Mouse (Mus musculus): Measurements from ENCODE around the gene Gm47955. TPM values are rescaled to one million over a fixed set of nuclear protein-coding genes. Genes with fewer than 3 reads are reported as not detected.
"Not testable (repeated sequence)": the region's sequence is repeated elsewhere in the genome, so short reads cannot be mapped to it uniquely, and the experiment has no call there.

Gene Gm47955
- polyA plus RNA-seq, 1 experiment from 2014 or later = not detected

DNA sequence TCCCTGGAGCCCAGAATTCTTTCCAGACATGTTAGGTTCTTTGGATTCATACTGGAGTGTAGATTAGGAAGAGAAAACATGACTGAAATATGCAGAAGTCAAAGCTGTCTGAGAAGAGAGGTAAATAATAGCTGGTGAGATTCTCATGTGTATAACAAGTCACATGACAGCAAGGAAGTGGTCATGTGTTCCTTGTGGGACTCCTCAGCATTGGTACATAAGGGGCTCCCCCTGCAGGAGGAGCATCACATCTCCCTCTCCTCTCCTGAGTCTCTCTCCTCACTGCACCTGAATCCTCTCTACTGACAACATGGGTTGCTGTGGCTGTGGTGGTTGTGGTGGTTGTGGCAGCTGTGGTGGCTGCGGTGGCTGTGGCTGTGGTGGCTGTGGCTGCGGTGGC lies 14.1 kb upstream of the Gm47955 start:
- not testable (repeated sequence) for H3K36me3 ChIP-seq (ENCODE audit: control insufficient read depth, insufficient read depth, low read length); H3K27ac ChIP-seq (ENCODE audit: low read depth, low read length); H3K4me2 ChIP-seq; H3K4me3 ChIP-seq (ENCODE audit: low read depth, low read length); H3K4me1 ChIP-seq (ENCODE audit: control insufficient read depth, insufficient read depth, low read length); H3K27me3 ChIP-seq (ENCODE audit: control insufficient read depth, insufficient read depth, low read length); H3K9me3 ChIP-seq (replicated peaks; ENCODE audit: control insufficient read depth, low read length); ATAC-seq (replicated peaks; ENCODE audit: insufficient number of reproducible peaks, low FRiP score, low TSS enrichment); H3K9ac ChIP-seq (ENCODE audit: low read depth, low read length)
- WGBS (ENCODE audit: insufficient replicate concordance) = 100% methylated on average over 1 of the region's 2 CpGs

DNA sequence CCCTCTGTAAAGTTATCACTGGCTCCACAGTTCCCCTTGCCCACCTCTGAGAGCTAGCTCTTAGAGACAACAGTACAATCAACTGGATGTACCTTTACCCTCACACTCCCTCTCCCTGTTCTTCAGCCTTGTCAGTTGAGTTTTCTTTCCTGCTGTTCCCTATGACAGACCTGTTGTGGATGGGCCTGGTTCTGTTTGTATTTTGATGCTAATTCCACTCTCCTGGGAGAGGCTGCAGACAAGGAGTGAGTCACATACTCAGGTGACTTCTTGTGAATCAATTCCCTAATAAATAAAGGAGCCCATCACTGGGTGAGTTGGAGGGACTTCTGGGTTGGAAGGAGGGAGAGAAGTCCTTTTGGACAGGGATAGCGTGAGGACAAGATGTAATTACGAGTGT lies 11.5 kb upstream of the Gm47955 start:
- Histone ChIP-seq H3K27me3 (ENCODE audit: control insufficient read depth, insufficient read depth, low read length) (no peaks in the 10 kb centered on the region), H3K4me1 (ENCODE audit: control insufficient read depth, insufficient read depth, low read length) (no peaks in the 10 kb centered on the region), H3K27ac (ENCODE audit: low read depth, low read length) (no peak overlapping the region), H3K9ac (ENCODE audit: low read depth, low read length) (no peak overlapping the region), H3K9me3 (replicated peaks; ENCODE audit: control insufficient read depth, low read length) (no peaks in the 10 kb centered on the region), H3K4me3 (ENCODE audit: low read depth, low read length) (no peak overlapping the region), H3K36me3 (ENCODE audit: control insufficient read depth, insufficient read depth, low read length) (no peaks in the 10 kb centered on the region), H3K4me2 (no peak overlapping the region)
- ATAC-seq (replicated peaks; ENCODE audit: insufficient number of reproducible peaks, low FRiP score, low TSS enrichment) = no peak
- WGBS (ENCODE audit: insufficient replicate concordance) = 80% methylated on average over 2 of the region's 2 CpGs

DNA sequence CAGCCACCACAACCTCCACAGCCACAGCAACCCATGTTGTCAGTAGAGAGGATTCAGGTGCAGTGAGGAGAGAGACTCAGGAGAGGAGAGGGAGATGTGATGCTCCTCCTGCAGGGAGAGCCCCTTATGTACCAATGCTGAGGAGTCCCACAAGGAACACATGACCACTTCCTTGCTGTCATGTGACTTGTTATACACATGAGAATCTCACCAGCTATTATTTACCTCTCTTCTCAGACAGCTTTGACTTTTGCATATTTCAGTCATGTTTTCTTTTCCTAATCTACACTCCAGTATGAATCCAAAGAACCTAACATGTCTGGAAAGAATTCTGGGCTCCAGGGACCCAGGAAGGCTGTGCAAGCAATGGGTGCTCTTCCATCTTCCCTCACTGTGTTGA lies 4.2 kb upstream of the Gm47955 start, which contains the start of gene Gm7544:
Gene Gm7544 (minus strand): TSS at position 101 of the 400 bp plus-strand sequence.
- H3K27ac ChIP-seq (ENCODE audit: low read depth, low read length); H3K36me3 ChIP-seq (ENCODE audit: control insufficient read depth, insufficient read depth, low read length); ATAC-seq (replicated peaks; ENCODE audit: insufficient number of reproducible peaks, low FRiP score, low TSS enrichment): not testable (repeated sequence)

DNA sequence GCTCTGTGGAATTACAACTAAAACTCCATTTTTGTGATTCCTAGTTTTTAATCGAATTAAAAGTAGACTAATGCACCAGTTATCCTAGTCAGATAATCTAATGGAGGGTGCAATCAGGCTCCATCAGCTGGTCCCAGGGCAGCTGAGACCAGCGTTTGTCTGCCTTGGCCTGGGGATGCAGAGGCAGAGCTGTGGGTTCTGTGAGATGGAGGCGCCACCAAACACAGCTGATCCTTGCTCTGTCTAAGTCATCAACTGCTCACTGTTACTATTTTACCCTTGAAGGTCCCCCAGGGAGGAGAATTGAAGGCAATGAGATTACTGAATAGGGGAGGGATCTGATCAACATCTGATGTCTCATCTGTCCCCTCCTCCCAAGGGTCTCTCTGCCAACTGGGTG lies 6.3 kb downstream of the Gm47955 start:
- no peak for ATAC-seq (replicated peaks; ENCODE audit: insufficient number of reproducible peaks, low FRiP score, low TSS enrichment)

More for the DNA sequence above, 4.2 kb upstream of the Gm47955 start, which contains the start of gene Gm7544:
- H3K4me3 ChIP-seq (ENCODE audit: low read depth, low read length); H3K4me1 ChIP-seq (ENCODE audit: control insufficient read depth, insufficient read depth, low read length); H3K9me3 ChIP-seq (replicated peaks; ENCODE audit: control insufficient read depth, low read length); H3K4me2 ChIP-seq; H3K9ac ChIP-seq (ENCODE audit: low read depth, low read length); H3K27me3 ChIP-seq (ENCODE audit: control insufficient read depth, insufficient read depth, low read length): not testable (repeated sequence)

DNA sequence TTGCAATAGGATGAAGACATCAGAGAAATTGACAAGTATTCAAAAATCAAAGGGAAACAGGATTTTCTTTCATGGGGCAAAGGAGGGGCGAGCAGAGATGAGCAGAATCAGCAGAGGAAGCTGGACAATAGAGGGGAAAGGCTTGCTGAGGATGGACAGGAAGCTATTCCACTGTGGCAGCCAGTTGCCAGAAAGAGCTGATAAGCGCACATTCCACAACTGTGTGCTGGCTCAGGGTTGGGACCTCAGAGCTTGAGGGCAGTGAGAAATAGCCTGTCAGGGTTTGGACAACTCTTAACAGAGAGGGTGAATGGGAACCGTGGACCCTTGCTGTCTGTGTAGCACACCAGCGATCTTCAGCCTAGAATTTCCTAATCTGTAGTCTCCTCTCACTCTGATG lies 12.0 kb downstream of the Gm47955 start:
- H3K9ac ChIP-seq (ENCODE audit: low read depth, low read length) = no peak overlapping the region
- peak; percentile 69 for ATAC-seq (replicated peaks; ENCODE audit: insufficient number of reproducible peaks, low FRiP score, low TSS enrichment)
- peak overlapping the region; percentile 52 for H3K27ac ChIP-seq (ENCODE audit: low read depth, low read length)
- no peak overlapping the region for H3K4me3 ChIP-seq (ENCODE audit: low read depth, low read length)
- 11% methylated on average over 4 of the region's 4 CpGs for WGBS (ENCODE audit: insufficient replicate concordance)
- no peaks in the 10 kb centered on the region for H3K36me3 ChIP-seq (ENCODE audit: control insufficient read depth, insufficient read depth, low read length)
- no peaks in the 10 kb centered on the region for H3K27me3 ChIP-seq (ENCODE audit: control insufficient read depth, insufficient read depth, low read length)
- peaks cover 27% of the 10 kb centered on the region for H3K4me1 ChIP-seq (ENCODE audit: control insufficient read depth, insufficient read depth, low read length)
- H3K9me3 ChIP-seq (replicated peaks; ENCODE audit: control insufficient read depth, low read length) = no peaks in the 10 kb centered on the region
- peak overlapping the region; percentile 3; the same call in 1 of the 2 replicates for H3K4me2 ChIP-seq

More for the DNA sequence above, 6.3 kb downstream of the Gm47955 start:
- Histone ChIP-seq H3K4me2 (no peak overlapping the region), H3K4me3 (ENCODE audit: low read depth, low read length) (no peak overlapping the region), H3K9me3 (replicated peaks; ENCODE audit: control insufficient read depth, low read length) (no peaks in the 10 kb centered on the region), H3K4me1 (ENCODE audit: control insufficient read depth, insufficient read depth, low read length) (peaks cover 2% of the 10 kb centered on the region; the same call in 1 of the 2 replicates), H3K27me3 (ENCODE audit: control insufficient read depth, insufficient read depth, low read length) (no peaks in the 10 kb centered on the region), H3K9ac (ENCODE audit: low read depth, low read length) (no peak overlapping the region), H3K36me3 (ENCODE audit: control insufficient read depth, insufficient read depth, low read length) (no peaks in the 10 kb centered on the region), H3K27ac (ENCODE audit: low read depth, low read length) (no peak overlapping the region)
- 73% methylated on average over 3 of the region's 3 CpGs for WGBS (ENCODE audit: insufficient replicate concordance)

DNA sequence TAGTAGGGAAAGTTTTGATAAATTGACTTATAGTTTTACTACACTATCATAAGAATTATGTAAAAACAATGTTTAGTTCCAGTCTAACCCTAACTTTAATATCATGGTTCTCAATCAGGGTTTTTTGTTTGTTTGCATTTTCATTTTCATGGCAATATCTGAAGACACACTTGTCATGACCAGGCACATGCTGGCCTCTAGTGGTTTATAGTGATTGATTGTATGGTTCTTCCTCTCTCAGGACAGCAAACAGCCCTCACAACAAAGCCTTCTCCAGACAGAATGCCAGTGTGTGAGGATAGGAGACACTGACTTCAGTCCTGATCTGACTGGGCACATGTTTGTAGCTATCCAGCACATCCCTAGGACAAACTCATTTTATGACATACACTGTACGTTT lies 13.2 kb downstream of the Gm47955 start:
- ATAC-seq (replicated peaks; ENCODE audit: insufficient number of reproducible peaks, low FRiP score, low TSS enrichment) = no peak
- no peaks in the 10 kb centered on the region for H3K27me3 ChIP-seq (ENCODE audit: control insufficient read depth, insufficient read depth, low read length)
- H3K4me1 ChIP-seq (ENCODE audit: control insufficient read depth, insufficient read depth, low read length) = peaks cover 27% of the 10 kb centered on the region
- H3K4me2 ChIP-seq = no peak overlapping the region
- H3K36me3 ChIP-seq (ENCODE audit: control insufficient read depth, insufficient read depth, low read length) = no peaks in the 10 kb centered on the region
- no peaks in the 10 kb centered on the region for H3K9me3 ChIP-seq (replicated peaks; ENCODE audit: control insufficient read depth, low read length)
- H3K27ac ChIP-seq (ENCODE audit: low read depth, low read length) = 0 out of 2 replicates have a peak overlapping the region, but pooled peaks have one; percentile 70
- WGBS (ENCODE audit: insufficient replicate concordance) = 74% methylated on average over 1 of the region's 1 CpGs
- no peak overlapping the region for H3K4me3 ChIP-seq (ENCODE audit: low read depth, low read length)
- no peak overlapping the region for H3K9ac ChIP-seq (ENCODE audit: low read depth, low read length)

DNA sequence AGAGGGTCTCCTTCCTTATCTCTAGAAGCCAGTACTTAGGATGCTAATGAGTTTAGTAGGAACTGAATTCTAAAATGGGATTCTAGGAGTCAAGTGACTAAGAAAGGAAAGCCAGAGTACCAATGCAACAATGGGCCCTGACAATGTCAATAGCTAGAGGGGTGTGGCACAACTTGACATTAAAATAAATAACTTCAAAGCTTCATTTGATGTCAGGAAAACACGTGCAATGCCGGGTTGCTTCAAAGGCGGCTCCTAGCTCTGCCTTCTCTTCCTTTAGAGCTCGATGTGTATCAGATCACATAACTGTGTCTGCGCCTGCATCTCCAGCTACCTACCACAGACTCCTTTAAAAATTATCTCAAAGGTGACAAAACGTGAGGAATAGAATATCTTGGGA lies 13.8 kb downstream of the Gm47955 start:
- whole genome bisulfite sequencing (ENCODE audit: insufficient replicate concordance) = 43% methylated on average over 6 of the region's 6 CpGs
- Histone ChIP-seq H3K4me3 (ENCODE audit: low read depth, low read length) (no peak overlapping the region), H3K4me2 (peak overlapping the region; percentile 34), H3K4me1 (ENCODE audit: control insufficient read depth, insufficient read depth, low read length) (peaks cover 27% of the 10 kb centered on the region), H3K9ac (ENCODE audit: low read depth, low read length) (no peak overlapping the region), H3K27me3 (ENCODE audit: control insufficient read depth, insufficient read depth, low read length) (no peaks in the 10 kb centered on the region), H3K36me3 (ENCODE audit: control insufficient read depth, insufficient read depth, low read length) (no peaks in the 10 kb centered on the region), H3K27ac (ENCODE audit: low read depth, low read length) (peak overlapping the region; percentile 70), H3K9me3 (replicated peaks; ENCODE audit: control insufficient read depth, low read length) (no peaks in the 10 kb centered on the region)
- no peak for ATAC-seq (replicated peaks; ENCODE audit: insufficient number of reproducible peaks, low FRiP score, low TSS enrichment)

DNA sequence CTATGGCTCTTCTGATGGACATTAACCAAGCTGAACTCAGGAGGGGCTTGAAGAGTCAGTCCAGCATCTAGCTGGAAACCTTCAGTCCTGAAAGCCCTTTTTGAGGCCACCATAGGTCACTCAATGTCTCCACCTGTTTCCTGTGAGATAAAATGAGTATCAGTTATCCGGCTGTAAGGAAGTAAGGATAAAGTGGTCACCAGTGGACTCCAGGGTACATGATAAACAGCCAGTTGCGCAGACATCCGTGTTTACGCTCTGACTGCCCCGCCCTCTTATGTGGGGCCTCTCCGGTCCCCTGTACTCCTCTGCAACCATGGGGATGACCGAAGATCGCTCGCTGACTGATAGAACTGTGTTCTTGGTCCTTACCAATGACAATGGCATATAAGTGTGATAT lies 14.3 kb downstream of the Gm47955 start:
- peaks cover 27% of the 10 kb centered on the region for H3K4me1 ChIP-seq (ENCODE audit: control insufficient read depth, insufficient read depth, low read length)
- no peaks in the 10 kb centered on the region for H3K36me3 ChIP-seq (ENCODE audit: control insufficient read depth, insufficient read depth, low read length)
- no peak overlapping the region for H3K9ac ChIP-seq (ENCODE audit: low read depth, low read length)
- peak overlapping the region; percentile 70 for H3K27ac ChIP-seq (ENCODE audit: low read depth, low read length)
- peak; percentile 86 for ATAC-seq (replicated peaks; ENCODE audit: insufficient number of reproducible peaks, low FRiP score, low TSS enrichment)
- H3K4me3 ChIP-seq (ENCODE audit: low read depth, low read length) = no peak overlapping the region
- no peaks in the 10 kb centered on the region for H3K27me3 ChIP-seq (ENCODE audit: control insufficient read depth, insufficient read depth, low read length)
- H3K9me3 ChIP-seq (replicated peaks; ENCODE audit: control insufficient read depth, low read length) = no peaks in the 10 kb centered on the region
- H3K4me2 ChIP-seq = peak overlapping the region; percentile 34
- 57% methylated on average over 9 of the region's 9 CpGs for WGBS (ENCODE audit: insufficient replicate concordance)

DNA sequence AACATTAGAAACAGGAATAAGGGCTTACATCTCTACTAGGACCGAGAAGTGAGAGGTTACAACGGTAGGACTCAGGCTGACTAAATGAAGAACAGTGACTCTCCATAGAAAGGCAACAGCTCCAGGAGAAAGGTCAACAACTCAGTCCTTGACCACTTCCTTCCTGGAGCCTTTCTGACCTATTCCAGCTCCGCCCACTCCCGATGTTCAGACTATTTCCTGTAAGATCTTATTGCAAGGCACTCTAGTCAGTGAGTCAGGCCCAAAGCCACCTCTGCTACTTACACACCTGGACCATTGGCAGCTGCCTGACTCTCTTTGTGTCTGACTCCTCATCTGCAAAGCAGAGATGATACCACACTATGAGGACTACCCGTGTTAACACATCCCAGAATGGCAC lies 15.7 kb downstream of the Gm47955 start:
- Histone ChIP-seq H3K9me3 (replicated peaks; ENCODE audit: control insufficient read depth, low read length) (no peaks in the 10 kb centered on the region), H3K27ac (ENCODE audit: low read depth, low read length) (no peak overlapping the region)
- 71% methylated on average over 5 of the region's 5 CpGs for WGBS (ENCODE audit: insufficient replicate concordance)

More for the DNA sequence above, 15.7 kb downstream of the Gm47955 start:
- H3K4me1 ChIP-seq (ENCODE audit: control insufficient read depth, insufficient read depth, low read length) = peaks cover 27% of the 10 kb centered on the region
- H3K4me3 ChIP-seq (ENCODE audit: low read depth, low read length) = no peak overlapping the region
- no peak for ATAC-seq (replicated peaks; ENCODE audit: insufficient number of reproducible peaks, low FRiP score, low TSS enrichment)
- no peak overlapping the region for H3K4me2 ChIP-seq
- H3K27me3 ChIP-seq (ENCODE audit: control insufficient read depth, insufficient read depth, low read length) = no peaks in the 10 kb centered on the region
- no peak overlapping the region for H3K9ac ChIP-seq (ENCODE audit: low read depth, low read length)
- H3K36me3 ChIP-seq (ENCODE audit: control insufficient read depth, insufficient read depth, low read length) = no peaks in the 10 kb centered on the region

All from heart, embryonic 11.5 days (tissue).